Mouse (Mus musculus) bone marrow, adult 2 months (tissue): ENCODE data around the gene Cog7.

Experiments
- CTCF ChIP-seq: fragments of 200-500 bp; IDR thresholded peaks from 2 replicates; pipeline ENCODE4 v1.5.1; 2011; ENCODE audit warnings: low read length, control low read depth; ENCODE audit not compliant: control insufficient read depth, insufficient read depth
- POLR2A ChIP-seq: fragments of 200-500 bp; IDR thresholded peaks from 2 replicates; pipeline ENCODE4 v1.6.1; 2011; ENCODE audit warnings: low read depth, mild to moderate bottlenecking, control low read depth, low read length, borderline replicate concordance; ENCODE audit not compliant: control insufficient read depth

GRCm38 (mm10) chr7:121858939-121859338 lies 122.6 kb downstream of the Cog7 start:
- TF ChIP-seq POLR2A (no peak), CTCF (no peak)
